Mouse (Mus musculus): ENCODE data around the gene Olfr1497.

DNA sequence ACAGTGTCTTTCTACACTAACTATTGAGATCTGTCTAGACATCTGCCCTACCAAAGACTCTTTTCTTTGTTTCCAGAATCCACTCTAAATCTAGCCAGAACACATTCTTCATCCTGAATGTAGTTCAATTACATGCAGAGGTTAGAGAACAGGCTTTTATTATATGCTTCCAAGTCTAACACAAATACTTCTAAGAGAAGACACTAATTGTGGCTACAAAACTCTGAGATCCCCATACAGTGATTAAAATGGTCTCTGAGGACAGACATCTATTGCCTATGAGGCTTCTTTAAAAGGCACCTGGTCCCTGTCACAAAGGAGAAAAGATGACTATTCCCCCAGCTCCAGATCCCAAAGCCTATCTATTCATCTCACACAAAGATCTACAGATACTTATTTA is 32.4 kb upstream of the Olfr1497 start, which contains the start of gene Olfr1500:
- no peak for TF ChIP-seq EP300 (IDR thresholded peaks at IDR 0.05; ENCODE audit: low read depth)
- TF ChIP-seq CTCF (IDR thresholded peaks at IDR 0.05; ENCODE audit: low read depth): no peak

All from liver, postnatal 0 days (tissue).